ENCODE assay signal across 8 mouse cellular contexts in genomic region chr1:91457698-91458097, GRCm38 (mm10). TPM values are rescaled to one million over a fixed set of nuclear protein-coding genes. Genes with fewer than 3 reads are reported as not detected.
A peak's percentile ranks its signal among the peaks of the same experiment; 100 is the strongest.
DNase-seq lines count a peak whose midpoint lies in the region; ATAC-seq and TF ChIP-seq lines count a peak whose summit lies in the region.
"Had no signal": no experiment of that assay in that cellular context is flagged by ENCODE, and none has a peak within 500 bp of the region (broad histone marks: within the 10 kb centered on the region; RNA-seq: fewer than 3 reads in every experiment).

No protein-coding gene starts in this region.

- no peak for TF ChIP-seq EP300 in liver, postnatal 0 days (IDR thresholded peaks at IDR 0.05; ENCODE audit: low read depth)

- H3K9ac ChIP-seq in kidney, postnatal 0 days (ENCODE audit: low read depth, low read length) = no peak overlapping the region
- H3K9ac ChIP-seq in embryonic facial prominence, embryonic 13.5 days = no peak overlapping the region
- H3K9ac ChIP-seq in hindbrain, postnatal 0 days (replicated peaks; ENCODE audit: low read length) = peak overlapping the region; percentile 88
- H3K9ac ChIP-seq in liver, postnatal 0 days (replicated peaks) = peak overlapping the region; percentile 81
- peak overlapping the region; percentile 67 for H3K9ac ChIP-seq in stomach, embryonic 16.5 days (ENCODE audit: low read length)

- DNase-seq in kidney, postnatal 0 days (ENCODE audit: low spot score) = no peak
- no peak for DNase-seq in kidney, postnatal 14 days
- peak; percentile 25 for DNase-seq in hindbrain, postnatal 0 days (ENCODE audit: low spot score)
- DNase-seq in liver, postnatal 0 days = no peak
- no peak for DNase-seq in spleen, postnatal 36 days (ENCODE audit: low spot score in 2 of 2)

- peak overlapping the region; percentile 75; the same call in 1 of the 2 replicates for H3K27ac ChIP-seq in kidney, postnatal 0 days
- no peak overlapping the region; the same call in 1 of the 2 replicates for H3K27ac ChIP-seq in embryonic facial prominence, embryonic 13.5 days
- peak overlapping the region; percentile 94; the same call in 1 of the 2 replicates for H3K27ac ChIP-seq in hindbrain, postnatal 0 days
- H3K27ac ChIP-seq in liver, postnatal 0 days (ENCODE audit: low read depth) = peak overlapping the region; percentile 93
- peak overlapping the region; percentile 98 for H3K27ac ChIP-seq in stomach, embryonic 16.5 days (ENCODE audit: low read length)
- H3K27ac ChIP-seq: macrophage had no signal

- peaks cover 52% of the 10 kb centered on the region for H3K4me1 ChIP-seq in kidney, postnatal 0 days (replicated peaks; ENCODE audit: insufficient read depth, low read length)
- H3K4me1 ChIP-seq in embryonic facial prominence, embryonic 13.5 days = peaks cover 42% of the 10 kb centered on the region
- peaks cover 11% of the 10 kb centered on the region for H3K4me1 ChIP-seq in hindbrain, postnatal 0 days (ENCODE audit: insufficient read depth, low read length)
- H3K4me1 ChIP-seq in liver, postnatal 0 days (ENCODE audit: insufficient read depth) = peaks cover 65% of the 10 kb centered on the region
- H3K4me1 ChIP-seq in stomach, embryonic 16.5 days (ENCODE audit: control insufficient read depth, insufficient read depth, low read length) = peaks cover 53% of the 10 kb centered on the region

- 51% methylated on average over 5 of the region's 5 CpGs for WGBS in kidney, postnatal 0 days
- WGBS in embryonic facial prominence, embryonic 13.5 days = 73% methylated on average over 5 of the region's 5 CpGs
- 44% methylated on average over 5 of the region's 5 CpGs for WGBS in hindbrain, postnatal 0 days
- WGBS in liver, postnatal 0 days (ENCODE audit: insufficient replicate concordance) = 31% methylated on average over 5 of the region's 5 CpGs
- WGBS in stomach, embryonic 16.5 days = 37% methylated on average over 5 of the region's 5 CpGs

- no peak for ATAC-seq in kidney, postnatal 0 days (replicated peaks; ENCODE audit: low FRiP score, low read depth)
- ATAC-seq in embryonic facial prominence, embryonic 13.5 days (ENCODE audit: insufficient number of reproducible peaks, insufficient read depth, low FRiP score, low TSS enrichment, low read depth) = no peak
- ATAC-seq in hindbrain, postnatal 0 days = no peak
- ATAC-seq in liver, postnatal 0 days = no peak
- peak; percentile 6; the same call in 1 of the 2 replicates for ATAC-seq in stomach, embryonic 16.5 days (ENCODE audit: insufficient read depth, low FRiP score)

- H3K27me3 ChIP-seq in kidney, postnatal 0 days (ENCODE audit: insufficient read depth, low read length) = no peaks in the 10 kb centered on the region
- peaks cover 2% of the 10 kb centered on the region; the same call in 1 of the 2 replicates for H3K27me3 ChIP-seq in embryonic facial prominence, embryonic 13.5 days
- no peaks in the 10 kb centered on the region for H3K27me3 ChIP-seq in hindbrain, postnatal 0 days (ENCODE audit: insufficient read depth, low read length)
- H3K27me3 ChIP-seq in liver, postnatal 0 days (ENCODE audit: insufficient read depth, low read length) = no peaks in the 10 kb centered on the region
- no peaks in the 10 kb centered on the region for H3K27me3 ChIP-seq in stomach, embryonic 16.5 days (ENCODE audit: control insufficient read depth, insufficient read depth, low read length)

- peak overlapping the region; percentile 85 for H3K4me2 ChIP-seq in kidney, postnatal 0 days (ENCODE audit: low read length)
- peak overlapping the region; percentile 88 for H3K4me2 ChIP-seq in embryonic facial prominence, embryonic 13.5 days
- peak overlapping the region; percentile 90 for H3K4me2 ChIP-seq in hindbrain, postnatal 0 days (ENCODE audit: low read depth, low read length)
- peak overlapping the region; percentile 90 for H3K4me2 ChIP-seq in liver, postnatal 0 days (ENCODE audit: low read depth, low read length)
- H3K4me2 ChIP-seq in stomach, embryonic 16.5 days (ENCODE audit: low read depth, low read length) = peak overlapping the region; percentile 72

- no peaks in the 10 kb centered on the region for H3K36me3 ChIP-seq in kidney, postnatal 0 days (ENCODE audit: insufficient read depth, low read length)
- no peaks in the 10 kb centered on the region for H3K36me3 ChIP-seq in embryonic facial prominence, embryonic 13.5 days
- no peaks in the 10 kb centered on the region for H3K36me3 ChIP-seq in hindbrain, postnatal 0 days (ENCODE audit: insufficient read depth, low read length)
- H3K36me3 ChIP-seq in liver, postnatal 0 days (replicated peaks; ENCODE audit: insufficient read depth, low read length) = no peaks in the 10 kb centered on the region
- no peaks in the 10 kb centered on the region for H3K36me3 ChIP-seq in stomach, embryonic 16.5 days (ENCODE audit: control insufficient read depth, insufficient read depth, low read length)

- no peak for TF ChIP-seq CTCF in kidney, postnatal 0 days (IDR thresholded peaks at IDR 0.05; ENCODE audit: low read depth)
- TF ChIP-seq CTCF in hindbrain, postnatal 0 days (IDR thresholded peaks at IDR 0.05; ENCODE audit: low read depth) = no peak
- TF ChIP-seq CTCF in liver, postnatal 0 days (IDR thresholded peaks at IDR 0.05; ENCODE audit: low read depth) = no peak

- 0 out of 2 replicates have a peak overlapping the region, but pooled peaks have one; percentile 69 for H3K4me3 ChIP-seq in kidney, postnatal 0 days (replicated peaks; ENCODE audit: low read depth, low read length)
- no peak overlapping the region for H3K4me3 ChIP-seq in embryonic facial prominence, embryonic 13.5 days
- H3K4me3 ChIP-seq in hindbrain, postnatal 0 days (ENCODE audit: low read length) = peak overlapping the region; percentile 86
- H3K4me3 ChIP-seq in liver, postnatal 0 days (ENCODE audit: low read depth, low read length) = peak overlapping the region; percentile 70
- peak overlapping the region; percentile 74 for H3K4me3 ChIP-seq in stomach, embryonic 16.5 days (replicated peaks; ENCODE audit: low read length)

- no peaks in the 10 kb centered on the region for H3K9me3 ChIP-seq in kidney, postnatal 0 days (replicated peaks; ENCODE audit: low read length)
- no peaks in the 10 kb centered on the region for H3K9me3 ChIP-seq in embryonic facial prominence, embryonic 13.5 days
- no peaks in the 10 kb centered on the region for H3K9me3 ChIP-seq in hindbrain, postnatal 0 days (ENCODE audit: low read length)
- no peaks in the 10 kb centered on the region for H3K9me3 ChIP-seq in liver, postnatal 0 days (ENCODE audit: low read length)
- no peaks in the 10 kb centered on the region for H3K9me3 ChIP-seq in stomach, embryonic 16.5 days (replicated peaks; ENCODE audit: control insufficient read depth, low read length)

RNA-seq across cellular contexts. Expression of gene Per2, which starts 1.4 kb away (rescaled TPM):
- 2.3 and 2.7 TPM in 2 replicates for polyA plus RNA-seq in kidney, postnatal 0 days (2015; fragmentation: Nextera tagmentation; extraction: Ambion mirVana)
- 3.0 and 3.5 TPM in 2 replicates for polyA plus RNA-seq in embryonic facial prominence, embryonic 13.5 days (2015; fragmentation: Nextera tagmentation; extraction: Ambion mirVana)
- 10.0 and 12.0 TPM in 2 replicates for total RNA-seq in hindbrain, postnatal 0 days (2014; rRNA removed)
- polyA plus RNA-seq in hindbrain, postnatal 0 days (2015; fragmentation: Nextera tagmentation; extraction: Ambion mirVana) = 4.2 and 5.1 TPM in 2 replicates
- 2.4 and 2.5 TPM in 2 replicates for polyA plus RNA-seq in liver, postnatal 0 days (2015; fragmentation: Nextera tagmentation; extraction: Ambion mirVana)
- polyA plus RNA-seq in stomach, embryonic 16.5 days (2015; fragmentation: Nextera tagmentation; extraction: Ambion mirVana) = 7.7 and 8.9 TPM in 2 replicates

RNA-seq across cellular contexts. Expression of gene Traf3ip1, which starts 36.7 kb away (rescaled TPM):
- polyA plus RNA-seq in kidney, postnatal 0 days (2015; fragmentation: Nextera tagmentation; extraction: Ambion mirVana) = 6.3 and 6.5 TPM in 2 replicates
- 8.7 and 12.1 TPM in 2 replicates for polyA plus RNA-seq in embryonic facial prominence, embryonic 13.5 days (2015; fragmentation: Nextera tagmentation; extraction: Ambion mirVana)
- total RNA-seq in hindbrain, postnatal 0 days (2014; rRNA removed) = 10.3 and 11.7 TPM in 2 replicates
- polyA plus RNA-seq in hindbrain, postnatal 0 days (2015; fragmentation: Nextera tagmentation; extraction: Ambion mirVana) = 7.4 and 8.1 TPM in 2 replicates
- 2.2 and 2.5 TPM in 2 replicates for polyA plus RNA-seq in liver, postnatal 0 days (2015; fragmentation: Nextera tagmentation; extraction: Ambion mirVana)
- 7.3 and 7.9 TPM in 2 replicates for polyA plus RNA-seq in stomach, embryonic 16.5 days (2015; fragmentation: Nextera tagmentation; extraction: Ambion mirVana)

RNA-seq across cellular contexts. Expression of gene Hes6, which starts 43.9 kb away (rescaled TPM):
- polyA plus RNA-seq in kidney, postnatal 0 days (2015; fragmentation: Nextera tagmentation; extraction: Ambion mirVana) = 60.6 and 62.2 TPM in 2 replicates
- 63.7 and 70.8 TPM in 2 replicates for polyA plus RNA-seq in embryonic facial prominence, embryonic 13.5 days (2015; fragmentation: Nextera tagmentation; extraction: Ambion mirVana)
- 154 and 160 TPM in 2 replicates for total RNA-seq in hindbrain, postnatal 0 days (2014; rRNA removed)
- polyA plus RNA-seq in hindbrain, postnatal 0 days (2015; fragmentation: Nextera tagmentation; extraction: Ambion mirVana) = 129 and 131 TPM in 2 replicates
- polyA plus RNA-seq in liver, postnatal 0 days (2015; fragmentation: Nextera tagmentation; extraction: Ambion mirVana) = 33.1 and 35.0 TPM in 2 replicates
- polyA plus RNA-seq in stomach, embryonic 16.5 days (2015; fragmentation: Nextera tagmentation; extraction: Ambion mirVana) = 58.6 and 67.2 TPM in 2 replicates

RNA-seq across cellular contexts. Expression of gene Ilkap, which starts 59.1 kb away (rescaled TPM):
- polyA plus RNA-seq in kidney, postnatal 0 days (2015; fragmentation: Nextera tagmentation; extraction: Ambion mirVana) = 91.0 and 99.8 TPM in 2 replicates
- polyA plus RNA-seq in embryonic facial prominence, embryonic 13.5 days (2015; fragmentation: Nextera tagmentation; extraction: Ambion mirVana) = 152 and 158 TPM in 2 replicates
- total RNA-seq in hindbrain, postnatal 0 days (2014; rRNA removed) = 66.7 and 66.9 TPM in 2 replicates
- 119 and 120 TPM in 2 replicates for polyA plus RNA-seq in hindbrain, postnatal 0 days (2015; fragmentation: Nextera tagmentation; extraction: Ambion mirVana)
- 40.3 and 42.8 TPM in 2 replicates for polyA plus RNA-seq in liver, postnatal 0 days (2015; fragmentation: Nextera tagmentation; extraction: Ambion mirVana)
- 113 and 115 TPM in 2 replicates for polyA plus RNA-seq in stomach, embryonic 16.5 days (2015; fragmentation: Nextera tagmentation; extraction: Ambion mirVana)

Comparison
In these comparisons a context has a peak if more than half of its experiments do, and no peak if none do; other contexts are left out.
1. H3K9ac ChIP-seq: peak in hindbrain, postnatal 0 days (single experiment), liver, postnatal 0 days (single experiment) and stomach, embryonic 16.5 days (single experiment); none in kidney, postnatal 0 days (single experiment) and embryonic facial prominence, embryonic 13.5 days (single experiment).
2. Peak in every context shown above with its lines, with median percentiles within 50 percentile points of each other: H3K4me2 ChIP-seq.